Mouse (Mus musculus) heart, postnatal 25 days (tissue): ENCODE measurements around the gene Yap1. TPM values are rescaled to one million over a fixed set of nuclear protein-coding genes. Genes with fewer than 3 reads are reported as not detected.
"Not testable (repeated sequence)": the region's sequence is repeated elsewhere in the genome, so short reads cannot be mapped to it uniquely, and the experiment has no call there.

Experiments
- DNase-seq: peaks from one replicate; pipeline ENCODE4 v3.0.0; 2022; ENCODE audit warnings: low spot score
- intact Hi-C: fragments of 180-260 bp; cut with DNase I; formaldehyde crosslinking; loops from one replicate; pipeline ENCODE4 v1.15.1; 2025
- total RNA-seq, 2 experiments: library from RNA; stranded (reverse); gene quantifications; 2 replicates each; pipeline ENCODE4 v1.2.3; 2021

Yap1 gene
- total RNA-seq, 2 experiments from 2014 or later: 61.1 to 62.8 TPM

- DNase-seq: no peak
- intact Hi-C loops: no loop called here
Measured at GRCm38 (mm10) chr9:7934419-7934818, 70.0 kb downstream of the Yap1 start.

DNA sequence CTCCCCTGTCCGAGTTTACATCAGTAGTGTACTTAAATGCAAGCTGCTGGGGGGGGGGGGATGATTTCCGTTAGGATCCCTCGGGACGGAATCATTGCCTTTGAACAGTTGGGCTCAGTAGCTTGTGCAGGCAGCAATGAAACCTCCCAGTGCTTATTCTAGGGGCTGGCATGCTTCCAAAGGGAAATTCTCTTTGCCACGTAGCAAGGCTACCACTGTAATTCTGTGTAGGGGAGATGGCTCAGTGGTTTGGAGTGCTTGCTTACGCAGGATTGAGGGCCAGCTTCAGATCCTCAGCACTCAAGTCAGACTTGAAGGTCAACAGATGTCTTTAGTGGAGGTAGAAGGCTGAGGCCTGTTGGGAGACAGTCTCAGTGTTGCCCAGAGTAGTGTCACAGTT lies 74.8 kb downstream of the Yap1 start:
- intact Hi-C loops: loop anchor here (5.0 kb wide), 1 partner anchor 78 kb away; no protein-coding TSS in a partner anchor
- no peak for DNase-seq

DNA sequence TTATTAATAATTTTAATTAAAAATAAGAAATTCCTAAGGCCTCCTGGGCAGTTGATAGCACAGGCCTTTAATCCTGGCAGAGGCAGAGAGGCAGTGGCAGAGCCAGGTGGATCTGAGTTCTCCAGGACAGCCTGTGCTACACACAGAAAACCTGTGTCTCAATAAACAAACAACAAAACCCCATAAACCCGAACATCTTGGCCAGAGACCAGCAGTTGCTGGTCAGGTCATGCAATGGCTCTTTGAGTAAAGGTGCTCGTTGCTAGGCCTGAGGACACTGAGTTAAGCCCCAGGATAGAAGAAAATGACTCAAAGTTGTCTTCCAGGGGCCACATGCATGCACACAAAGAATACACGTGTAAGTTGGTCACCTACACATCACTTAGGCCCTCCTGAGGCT lies 75.5 kb downstream of the Yap1 start:
- no peak for DNase-seq
- intact Hi-C loops: loop anchor here (5.0 kb wide), 1 partner anchor 78 kb away; no protein-coding TSS in a partner anchor

GRCm38 (mm10) chr9:7928207-7928793 lies 76.1 kb downstream of the Yap1 start:
- intact Hi-C loops: loop anchor here (5.0 kb wide), 1 partner anchor 79 kb away; no protein-coding TSS in a partner anchor
- DNase-seq: no peak

- no peak for DNase-seq
- intact Hi-C loops: loop anchor here (1.0 to 10.0 kb wide), 2 partner anchors 9 to 220 kb away; partner anchors contain the start of gene Cep126
Measured at GRCm38 (mm10) chr9:7914925-7915324, 89.5 kb downstream of the Yap1 start.

- peak; percentile 9 for DNase-seq
- intact Hi-C loops: loop anchor here (10.0 kb wide), 1 partner anchor 220 kb away; the partner anchor contains the start of gene Cep126
Measured at GRCm38 (mm10) chr9:7914487-7914886, 89.9 kb downstream of the Yap1 start.

GRCm38 (mm10) chr9:7913953-7914352 lies 90.4 kb downstream of the Yap1 start:
- DNase-seq: no peak
- intact Hi-C loops: loop anchor here (10.0 kb wide), 1 partner anchor 221 kb away; the partner anchor contains the start of gene Cep126

DNA sequence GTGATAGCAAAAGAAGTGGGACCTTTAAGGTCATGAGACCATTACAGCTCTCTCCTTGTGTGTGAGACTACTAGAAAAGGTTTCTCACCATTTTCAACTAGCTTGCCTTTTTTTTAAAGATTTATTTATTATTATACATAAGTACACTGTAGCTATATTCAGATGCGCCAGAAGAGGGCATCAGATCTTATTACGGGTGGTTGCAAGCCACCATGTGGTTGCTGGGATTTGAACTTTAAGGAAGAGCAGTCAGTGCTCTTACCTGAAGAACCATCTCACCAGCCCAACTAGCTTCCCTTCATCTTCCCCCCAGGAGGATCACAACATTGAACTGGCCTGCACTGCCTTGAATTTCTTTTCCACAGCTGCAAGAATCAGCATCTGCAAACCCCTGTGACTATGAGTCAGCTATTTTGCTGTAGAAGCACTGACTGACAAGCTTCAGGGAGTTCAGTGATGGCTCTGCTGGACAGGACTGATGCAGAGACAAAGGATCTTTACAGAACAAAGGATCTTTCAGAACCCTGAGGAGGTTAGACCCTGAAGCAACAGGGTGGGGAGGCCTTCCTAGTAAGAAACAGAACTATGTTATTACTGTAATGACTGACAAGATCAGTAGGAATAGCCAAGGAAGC lies 96.9 kb downstream of the Yap1 start:
- DNase-seq: no peak
- intact Hi-C loops: loop anchor here (10.0 kb wide), 1 partner anchor 297 kb away; no protein-coding TSS in a partner anchor

GRCm38 (mm10) chr9:7906564-7906963 lies 97.8 kb downstream of the Yap1 start:
- no peak for DNase-seq
- intact Hi-C loops: loop anchor here (10.0 kb wide), 1 partner anchor 298 kb away; no protein-coding TSS in a partner anchor

DNA sequence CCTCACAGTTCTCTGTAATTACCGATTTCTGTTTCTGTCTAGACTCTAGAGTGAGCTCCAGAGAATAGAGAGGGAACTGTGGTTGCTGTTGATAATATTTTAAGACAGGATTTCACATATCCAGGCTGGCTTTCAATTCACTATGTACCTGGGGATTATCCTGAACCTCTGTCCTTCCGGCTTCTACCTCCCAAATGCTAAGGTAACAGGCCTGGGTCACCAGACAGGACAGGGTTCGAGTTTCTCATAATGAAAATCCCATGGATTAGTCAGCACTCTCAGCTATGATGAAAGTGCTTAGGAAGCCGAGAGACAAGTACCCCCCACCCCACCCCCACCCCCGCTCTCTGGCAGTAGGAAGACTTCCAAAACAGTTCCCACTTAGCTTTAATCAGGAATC lies 100.6 kb downstream of the Yap1 start:
- DNase-seq: no peak
- intact Hi-C loops: loop anchor here (10.0 kb wide), 1 partner anchor 301 kb away; no protein-coding TSS in a partner anchor

DNA sequence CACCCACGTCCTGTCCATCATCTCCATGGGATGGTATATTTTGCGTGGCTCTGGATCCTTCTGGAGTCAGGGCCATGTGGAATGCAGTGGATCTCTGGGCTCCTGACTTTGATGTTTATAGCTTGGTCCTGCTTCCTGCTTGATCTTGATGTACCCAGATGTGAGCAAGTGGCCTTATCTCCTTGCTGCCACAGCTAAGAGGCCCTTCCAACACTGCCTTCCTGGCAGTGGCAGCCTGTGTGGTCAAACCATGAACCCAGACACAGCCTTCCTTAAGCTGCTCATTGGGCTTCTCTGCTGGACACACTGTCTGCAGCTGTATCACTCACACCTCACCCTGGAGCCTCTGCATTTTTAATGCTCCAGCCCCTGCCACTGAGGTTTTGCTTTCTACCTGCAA lies 101.1 kb downstream of the Yap1 start:
- intact Hi-C loops: loop anchor here (10.0 kb wide), 1 partner anchor 302 kb away; no protein-coding TSS in a partner anchor
- no peak for DNase-seq

DNA sequence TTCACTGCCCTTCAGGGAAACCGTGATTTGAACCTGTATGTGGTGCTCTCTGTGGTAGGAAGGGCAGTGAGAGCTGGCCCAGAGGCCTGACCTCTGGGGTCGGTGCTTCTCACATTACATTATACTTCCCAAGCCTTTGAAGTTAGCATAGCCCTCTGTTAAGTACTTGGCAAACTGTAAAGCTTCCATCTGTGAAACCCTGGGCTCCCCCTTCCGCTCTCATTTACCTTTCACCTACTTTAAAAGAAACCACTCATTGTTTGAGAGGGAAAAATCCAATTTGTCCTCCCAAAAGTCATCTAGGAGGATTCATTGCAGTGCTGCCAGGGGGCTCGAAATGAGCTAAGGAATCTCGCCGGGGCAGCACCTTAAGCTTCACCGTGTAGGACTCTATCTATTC lies 102.1 kb downstream of the Yap1 start:
- intact Hi-C loops: loop anchor here (10.0 kb wide), 1 partner anchor 302 kb away; no protein-coding TSS in a partner anchor
- no peak for DNase-seq

DNA sequence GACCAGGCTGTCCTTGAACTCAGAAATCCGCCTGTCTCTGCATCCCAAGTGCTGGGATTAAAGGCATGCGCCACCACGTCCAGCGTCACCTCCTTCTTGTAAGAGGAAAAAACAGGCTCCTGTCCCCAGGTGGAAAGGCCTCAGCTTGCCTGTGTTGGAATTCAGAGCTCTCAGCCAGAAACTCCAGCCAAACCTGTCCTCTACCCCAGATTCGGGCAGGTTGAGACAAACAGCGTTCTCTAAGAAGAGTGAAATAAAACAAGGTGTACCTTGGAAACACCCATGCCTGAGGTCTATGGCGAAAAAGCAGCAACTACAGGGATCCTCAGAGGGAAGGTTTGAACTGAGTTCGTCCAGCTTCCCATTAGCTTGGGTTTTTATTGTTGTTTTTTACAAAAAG lies 103.4 kb downstream of the Yap1 start:
- no peak for DNase-seq
- intact Hi-C loops: loop anchor here (10.0 kb wide), 1 partner anchor 304 kb away; no protein-coding TSS in a partner anchor

DNA sequence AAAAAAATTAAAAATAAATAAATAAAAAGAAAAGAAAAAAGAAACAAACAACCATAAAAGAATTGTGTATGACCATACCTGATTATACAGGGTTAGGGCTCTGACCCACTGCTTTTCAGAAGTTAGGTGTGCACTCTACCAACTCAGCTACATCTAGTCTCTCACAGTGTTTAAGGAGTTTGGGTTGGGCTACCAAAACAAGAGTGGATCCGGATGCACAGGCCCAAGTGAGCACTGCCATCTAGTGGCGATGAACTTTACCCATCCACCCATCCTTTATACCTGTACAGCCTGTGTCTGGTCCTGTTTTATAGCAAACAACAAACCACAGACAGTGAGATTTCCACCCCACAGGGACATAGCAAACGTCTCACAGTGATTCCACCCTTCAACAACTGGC lies 106.9 kb downstream of the Yap1 start:
- peak; percentile 10 for DNase-seq
- intact Hi-C loops: loop anchor here (1.0 to 5.0 kb wide), 3 partner anchors 40 to 295 kb away; no protein-coding TSS in a partner anchor

GRCm38 (mm10) chr9:7891796-7892195 lies 112.6 kb downstream of the Yap1 start:
- intact Hi-C loops, DNase-seq: not testable (repeated sequence)

DNA sequence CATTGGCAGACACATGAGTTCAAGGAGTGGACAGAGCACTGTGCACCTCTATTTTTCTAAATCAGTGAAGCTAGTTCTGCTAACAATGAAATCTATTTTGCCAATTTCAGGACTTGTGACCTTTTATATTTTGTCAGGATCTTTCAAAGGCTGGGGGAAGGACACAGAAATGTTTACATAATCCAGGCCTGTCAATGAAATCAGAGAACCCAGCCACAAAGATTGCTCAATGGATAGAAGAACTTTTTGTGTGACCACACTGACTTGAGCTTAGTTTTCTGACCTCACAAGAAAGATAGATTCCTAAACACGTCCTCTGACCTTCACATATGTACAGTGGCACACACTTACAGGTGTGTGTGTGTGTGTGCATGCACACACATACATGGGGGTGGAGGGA lies 113.2 kb downstream of the Yap1 start:
- no peak for DNase-seq
- intact Hi-C loops: no loop called here

GRCm38 (mm10) chr9:7884346-7884745 lies 120.0 kb downstream of the Yap1 start:
- intact Hi-C loops: no loop called here
- no peak for DNase-seq

- intact Hi-C loops: no loop called here
- DNase-seq: no peak
Measured at GRCm38 (mm10) chr9:7882304-7882865, 122.0 kb downstream of the Yap1 start.
